Mouse (Mus musculus) testis, adult 2 months (tissue): ENCODE data around the gene Ccdc9. TPM values are rescaled to one million over a fixed set of nuclear protein-coding genes. Genes with fewer than 3 reads are reported as not detected.

ENCODE experiments used
- H3K27ac ChIP-seq: fragments of 200-500 bp; 2 replicates; pipeline ENCODE4 v1.5.1; 2012; ENCODE audit warnings: low read depth, low read length; ENCODE audit not compliant: control insufficient read depth, insufficient read depth
- H3K27me3 ChIP-seq: fragments of 200-500 bp; 2 replicates; pipeline ENCODE4 v1.6.1; 2012; ENCODE audit warnings: mild to moderate bottlenecking, low read length, moderate library complexity; ENCODE audit not compliant: control insufficient read depth, insufficient read depth
- H3K36me3 ChIP-seq: fragments of 200-500 bp; 2 replicates; pipeline ENCODE4 v1.6.1; 2012; ENCODE audit warnings: mild to moderate bottlenecking, low read length; ENCODE audit not compliant: control insufficient read depth, insufficient read depth
- H3K4me1 ChIP-seq: fragments of 200-500 bp; 2 replicates; pipeline ENCODE4 v1.6.1; 2012; ENCODE audit warnings: low read length; ENCODE audit not compliant: control insufficient read depth, insufficient read depth
- H3K4me3 ChIP-seq: fragments of 200-500 bp; 2 replicates; pipeline ENCODE4 v1.5.1; 2012; ENCODE audit warnings: low read depth, mild to moderate bottlenecking, low read length, moderate library complexity, mixed read lengths; ENCODE audit not compliant: control insufficient read depth
- CTCF ChIP-seq: fragments of 200-500 bp; IDR thresholded peaks from 2 replicates; pipeline ENCODE4 v1.5.1; 2012; ENCODE audit warnings: low read depth, mild to moderate bottlenecking, inconsistent platforms, low read length, moderate library complexity; ENCODE audit not compliant: control insufficient read depth, insufficient read depth, insufficient replicate concordance
- POLR2A ChIP-seq: fragments of 200-500 bp; IDR thresholded peaks from 2 replicates; pipeline ENCODE4 v1.6.1; 2012; ENCODE audit warnings: low read depth, mild to moderate bottlenecking, inconsistent platforms, low read length, moderate library complexity; ENCODE audit not compliant: control insufficient read depth
- polyA plus RNA-seq: library from polyadenylated mRNA; depleted of rRNA; stranded (reverse); fragments of >200 nt; gene quantifications from 2 replicates; pipeline ENCODE4 v1.2.3, GENCODE M21; 2012

The Ccdc9 gene
- polyA plus RNA-seq, 1 experiment: 46.0 TPM

GRCm38 (mm10) chr7:16254195-16254594 is 32.4 kb downstream of the Ccdc9 start:
- H3K4me1 ChIP-seq: no peaks in the 10 kb centered on the region
- no peak for TF ChIP-seq CTCF
- no peak for TF ChIP-seq POLR2A
- H3K36me3 ChIP-seq: no peaks in the 10 kb centered on the region
- no peaks in the 10 kb centered on the region; the same call in 1 of the 2 replicates for H3K27me3 ChIP-seq
- H3K4me3 ChIP-seq: no peak overlapping the region
- H3K27ac ChIP-seq: no peak overlapping the region

- Histone ChIP-seq H3K27me3 (no peaks in the 10 kb centered on the region; the same call in 1 of the 2 replicates), H3K4me1 (peaks cover 4% of the 10 kb centered on the region; the same call in 1 of the 2 replicates), H3K36me3 (no peaks in the 10 kb centered on the region), H3K4me3 (no peak overlapping the region), H3K27ac (no peak overlapping the region)
- no peak for TF ChIP-seq POLR2A
- no peak for TF ChIP-seq CTCF
Measured at GRCm38 (mm10) chr7:16250687-16251086, 35.9 kb downstream of the Ccdc9 start.

GRCm38 (mm10) chr7:16245958-16246357 is 40.6 kb downstream of the Ccdc9 start:
- Histone ChIP-seq H3K36me3 (no peaks in the 10 kb centered on the region), H3K27me3 (no peaks in the 10 kb centered on the region; the same call in 1 of the 2 replicates), H3K4me1 (peaks cover 4% of the 10 kb centered on the region; the same call in 1 of the 2 replicates), H3K4me3 (no peak overlapping the region), H3K27ac (no peak overlapping the region)
- TF ChIP-seq CTCF (no peak), POLR2A (no peak)

GRCm38 (mm10) chr7:16244067-16244466 is 42.5 kb downstream of the Ccdc9 start, which contains the start of gene C5ar2:
Gene C5ar2, minus strand, starts transcription at chr7:16244154.
- Histone ChIP-seq H3K36me3 (no peaks in the 10 kb centered on the region), H3K4me3 (no peak within 1 kb of the TSS), H3K27me3 (no peaks in the 10 kb centered on the region), H3K27ac (no peak within 1 kb of the TSS), H3K4me1 (peaks cover 4% of the 10 kb centered on the region; the same call in 1 of the 2 replicates)
- TF ChIP-seq CTCF: no peak
- no peak for TF ChIP-seq POLR2A

GRCm38 (mm10) chr7:16242198-16242597 is 44.4 kb downstream of the Ccdc9 start:
- Histone ChIP-seq H3K36me3 (no peaks in the 10 kb centered on the region), H3K4me1 (peaks cover 2% of the 10 kb centered on the region), H3K27ac (no peak overlapping the region), H3K4me3 (no peak overlapping the region), H3K27me3 (no peaks in the 10 kb centered on the region)
- no peak for TF ChIP-seq CTCF

- no peak for TF ChIP-seq CTCF
- no peak for TF ChIP-seq POLR2A
- Histone ChIP-seq H3K27ac (no peak overlapping the region), H3K4me1 (peaks cover 2% of the 10 kb centered on the region), H3K4me3 (no peak overlapping the region), H3K27me3 (no peaks in the 10 kb centered on the region), H3K36me3 (no peaks in the 10 kb centered on the region)
Measured at GRCm38 (mm10) chr7:16241787-16242186, 44.8 kb downstream of the Ccdc9 start.

GRCm38 (mm10) chr7:16240978-16241303 is 45.7 kb downstream of the Ccdc9 start:
- Histone ChIP-seq H3K4me3 (no peak overlapping the region), H3K4me1 (peaks cover 2% of the 10 kb centered on the region), H3K36me3 (no peaks in the 10 kb centered on the region), H3K27ac (no peak overlapping the region), H3K27me3 (no peaks in the 10 kb centered on the region)
- no peak for TF ChIP-seq CTCF
- no peak for TF ChIP-seq POLR2A

GRCm38 (mm10) chr7:16240281-16240977 is 46.2 kb downstream of the Ccdc9 start:
- Histone ChIP-seq H3K27ac (no peak overlapping the region), H3K4me3 (no peak overlapping the region), H3K36me3 (no peaks in the 10 kb centered on the region), H3K27me3 (no peaks in the 10 kb centered on the region), H3K4me1 (peaks cover 2% of the 10 kb centered on the region)
- TF ChIP-seq POLR2A (no peak), CTCF (no peak)
